32 mouse cellular contexts compared by ENCODE assay signal in the genomic region with DNA sequence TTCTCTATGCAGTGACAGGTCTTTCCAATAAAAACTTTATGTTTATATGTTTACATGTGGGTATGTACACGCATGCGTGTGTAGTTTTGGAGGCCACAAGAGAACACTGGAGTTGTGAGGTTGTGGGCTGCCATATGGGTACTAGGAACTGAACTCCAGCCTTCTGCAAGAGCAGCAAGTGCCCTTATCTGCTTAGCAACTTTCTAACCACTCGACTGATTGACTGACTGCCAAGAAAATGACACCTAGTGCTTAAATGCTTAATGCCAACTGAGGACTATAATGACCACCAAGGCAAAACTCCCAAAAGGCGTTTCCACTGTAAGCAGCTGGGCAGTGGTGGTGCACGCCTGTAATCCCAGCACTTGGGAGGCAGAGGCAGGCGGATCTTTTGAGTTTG.
"Had no signal": no experiment of that assay in that cellular context is flagged by ENCODE, and none has a peak within 500 bp of the region (broad histone marks: within the 10 kb centered on the region; RNA-seq: fewer than 3 reads in every experiment).

No protein-coding gene starts in this region.

- DNase-seq: left cerebral cortex, postnatal 4 days; liver; liver, embryonic 13.5 days; liver, postnatal 0 days; lung, adult 18-20 months; lung, adult 2 months; lung, embryonic 14.5 days; lung, postnatal 10 days; lung, postnatal 14 days; lung, postnatal 36 days; lung, postnatal 4 days; midbrain, embryonic 14.5 days had no signal

- ATAC-seq: liver, embryonic 12.5 days; liver, postnatal 0 days; lung, postnatal 0 days; midbrain, embryonic 13.5 days; midbrain, embryonic 15.5 days; midbrain, embryonic 16.5 days had no signal

- H3K9ac ChIP-seq: limb, embryonic 12.5 days; limb, embryonic 13.5 days; limb, embryonic 15.5 days; liver, embryonic 12.5 days; liver, embryonic 13.5 days; liver, embryonic 14.5 days; liver, embryonic 15.5 days; liver, postnatal 0 days; lung, embryonic 14.5 days; lung, embryonic 15.5 days; midbrain, embryonic 12.5 days; midbrain, embryonic 13.5 days; midbrain, embryonic 15.5 days had no signal

- H3K9me3 ChIP-seq: limb, embryonic 10.5 days; limb, embryonic 12.5 days; limb, embryonic 13.5 days; limb, embryonic 15.5 days; liver, embryonic 12.5 days; liver, embryonic 13.5 days; lung, embryonic 15.5 days; megakaryocyte, embryonic 14.5 days; midbrain, embryonic 10.5 days; midbrain, embryonic 12.5 days; midbrain, embryonic 13.5 days; midbrain, embryonic 15.5 days had no signal

- H3K27ac ChIP-seq: left cerebral cortex, adult 2 months; limb, embryonic 10.5 days; limb, embryonic 12.5 days; limb, embryonic 13.5 days; limb, embryonic 15.5 days; liver, embryonic 12.5 days; liver, embryonic 13.5 days; liver, embryonic 14.5 days; liver, embryonic 15.5 days; lung, embryonic 15.5 days; macrophage; midbrain, embryonic 10.5 days; midbrain, embryonic 12.5 days; midbrain, embryonic 13.5 days; midbrain, embryonic 15.5 days had no signal

- H3K27me3 ChIP-seq: limb, embryonic 12.5 days; limb, embryonic 13.5 days; limb, embryonic 15.5 days; liver, embryonic 12.5 days; liver, embryonic 13.5 days; liver, embryonic 15.5 days; lung, embryonic 15.5 days; megakaryocyte, embryonic 14.5 days; midbrain, embryonic 12.5 days; midbrain, embryonic 13.5 days; midbrain, embryonic 15.5 days had no signal

- H3K4me3 ChIP-seq: left cerebral cortex, adult 2 months; limb, embryonic 10.5 days; limb, embryonic 12.5 days; limb, embryonic 13.5 days; limb, embryonic 15.5 days; liver, embryonic 12.5 days; liver, embryonic 13.5 days; liver, embryonic 15.5 days; lung, embryonic 15.5 days; megakaryocyte, embryonic 14.5 days; midbrain, embryonic 10.5 days; midbrain, embryonic 12.5 days; midbrain, embryonic 13.5 days; midbrain, embryonic 15.5 days; myocyte had no signal

- H3K4me1 ChIP-seq: limb, embryonic 10.5 days; limb, embryonic 12.5 days; limb, embryonic 13.5 days; limb, embryonic 15.5 days; lung, embryonic 15.5 days; megakaryocyte, embryonic 14.5 days; midbrain, embryonic 10.5 days; midbrain, embryonic 12.5 days; midbrain, embryonic 13.5 days; midbrain, embryonic 15.5 days had no signal

- H3K4me2 ChIP-seq: limb, embryonic 12.5 days; limb, embryonic 13.5 days; limb, embryonic 15.5 days; liver, embryonic 11.5 days; liver, embryonic 12.5 days; liver, embryonic 13.5 days; liver, embryonic 15.5 days; lung, embryonic 14.5 days; lung, embryonic 15.5 days; midbrain, embryonic 11.5 days; midbrain, embryonic 12.5 days; midbrain, embryonic 13.5 days; midbrain, embryonic 15.5 days had no signal
